Comparison of ENCODE assay signal across 11 mouse cellular contexts in genomic region chr5:140135734-140136625, GRCm38 (mm10).
A peak's percentile ranks its signal among the peaks of the same experiment; 100 is the strongest.
DNase-seq lines count a peak whose midpoint lies in the region; ATAC-seq and TF ChIP-seq lines count a peak whose summit lies in the region.
"Had no signal": no experiment of that assay in that cellular context is flagged by ENCODE, and none has a peak within 500 bp of the region (broad histone marks: within the 10 kb centered on the region; RNA-seq: fewer than 3 reads in every experiment).

No protein-coding gene starts in this region.

- H3K4me2 ChIP-seq in forebrain, postnatal 0 days (ENCODE audit: low read depth): no peak overlapping the region
- H3K4me2 ChIP-seq in neural tube, embryonic 11.5 days (ENCODE audit: low read depth): no peak overlapping the region
- H3K4me2 ChIP-seq: embryonic facial prominence, embryonic 13.5 days had no signal

- H3K27me3 ChIP-seq in forebrain, postnatal 0 days (ENCODE audit: insufficient read depth, low read length): no peaks in the 10 kb centered on the region
- peaks cover 13% of the 10 kb centered on the region; the same call in 1 of the 2 replicates for H3K27me3 ChIP-seq in forebrain, embryonic 10.5 days (ENCODE audit: poor library complexity, severe bottlenecking)
- no peaks in the 10 kb centered on the region for H3K27me3 ChIP-seq in neural tube, embryonic 11.5 days (ENCODE audit: control insufficient read depth, insufficient read depth, low read length)
- H3K27me3 ChIP-seq: embryonic facial prominence, embryonic 13.5 days had no signal

- TF ChIP-seq CTCF in forebrain, postnatal 0 days (IDR thresholded peaks at IDR 0.05; ENCODE audit: low read depth): no peak

- 0 out of 2 replicates have a peak, but pooled peaks have one; percentile 16 for ATAC-seq in forebrain, postnatal 0 days
- ATAC-seq in neural tube, embryonic 11.5 days (ENCODE audit: insufficient read depth, low FRiP score, low TSS enrichment): no peak

- no peak overlapping the region for H3K27ac ChIP-seq in forebrain, postnatal 0 days (ENCODE audit: low read depth, low read length)
- no peak overlapping the region for H3K27ac ChIP-seq in forebrain, embryonic 10.5 days
- 0 out of 2 replicates have a peak overlapping the region, but pooled peaks have one; percentile 14 for H3K27ac ChIP-seq in neural tube, embryonic 11.5 days (ENCODE audit: low read depth, low read length)
- H3K27ac ChIP-seq: embryonic facial prominence, embryonic 13.5 days had no signal

- no peaks in the 10 kb centered on the region for H3K4me1 ChIP-seq in forebrain, postnatal 0 days (ENCODE audit: insufficient read depth)
- H3K4me1 ChIP-seq in forebrain, embryonic 10.5 days: no peaks in the 10 kb centered on the region
- H3K4me1 ChIP-seq in neural tube, embryonic 11.5 days (ENCODE audit: control insufficient read depth, insufficient read depth, low read length): no peaks in the 10 kb centered on the region
- H3K4me1 ChIP-seq: embryonic facial prominence, embryonic 13.5 days had no signal

- DNase-seq in forebrain, postnatal 0 days: peak; percentile 33
- DNase-seq in forebrain, embryonic 10.5 days (ENCODE audit: extremely low spot score, low spot score): no peak
- DNase-seq in neural tube, embryonic 11.5 days (ENCODE audit: low spot score): no peak
- DNase-seq in neural tube, embryonic 10.5 days (ENCODE audit: extremely low spot score, low spot score): no peak
- peak; percentile 41 to 63 for DNase-seq in heart, adult 9 months (ENCODE audit: low spot score in 2 of 2)
- peak; percentile 29 for DNase-seq in telencephalon, adult 2 months (ENCODE audit: low read depth, low spot score)
- DNase-seq in spleen, postnatal 36 days (ENCODE audit: low spot score in 2 of 2): no peak
- no peak for DNase-seq in urinary bladder, adult 2 months (ENCODE audit: low spot score)
- DNase-seq: lung, adult 18-20 months had no signal

- no peaks in the 10 kb centered on the region for H3K36me3 ChIP-seq in forebrain, postnatal 0 days (ENCODE audit: insufficient read depth)
- peaks cover 46% of the 10 kb centered on the region for H3K36me3 ChIP-seq in forebrain, embryonic 10.5 days (replicated peaks)
- H3K36me3 ChIP-seq in neural tube, embryonic 11.5 days (ENCODE audit: control insufficient read depth, insufficient read depth, low read length): no peaks in the 10 kb centered on the region

- H3K9ac ChIP-seq in forebrain, postnatal 0 days: no peak overlapping the region
- no peak overlapping the region for H3K9ac ChIP-seq in neural tube, embryonic 11.5 days (ENCODE audit: low read length)
- H3K9ac ChIP-seq: embryonic facial prominence, embryonic 13.5 days had no signal

- H3K4me3 ChIP-seq in forebrain, postnatal 0 days (ENCODE audit: low read depth, low read length): no peak overlapping the region
- no peak overlapping the region for H3K4me3 ChIP-seq in forebrain, embryonic 10.5 days
- H3K4me3 ChIP-seq in neural tube, embryonic 11.5 days (ENCODE audit: low read depth, low read length): no peak overlapping the region
- H3K4me3 ChIP-seq: embryonic facial prominence, embryonic 13.5 days; myocyte had no signal

- WGBS in forebrain, postnatal 0 days: 73% methylated on average over 8 of the region's 8 CpGs
- WGBS in forebrain, embryonic 10.5 days: 91% methylated on average over 8 of the region's 8 CpGs
- WGBS in neural tube, embryonic 11.5 days: 89% methylated on average over 8 of the region's 8 CpGs

- no peaks in the 10 kb centered on the region for H3K9me3 ChIP-seq in forebrain, postnatal 0 days (ENCODE audit: low read length)
- no peaks in the 10 kb centered on the region for H3K9me3 ChIP-seq in forebrain, embryonic 10.5 days
- no peaks in the 10 kb centered on the region for H3K9me3 ChIP-seq in neural tube, embryonic 11.5 days (ENCODE audit: control insufficient read depth, low read length)
- H3K9me3 ChIP-seq: embryonic facial prominence, embryonic 13.5 days had no signal

Comparison
In these comparisons a context has a peak if more than half of its experiments do, and no peak if none do; other contexts are left out.
1. DNase-seq: peak in forebrain, postnatal 0 days (single experiment), heart, adult 9 months (2 of 2) and telencephalon, adult 2 months (single experiment); none in forebrain, embryonic 10.5 days (single experiment), neural tube, embryonic 11.5 days (single experiment), neural tube, embryonic 10.5 days (single experiment), spleen, postnatal 36 days (0 of 2) and urinary bladder, adult 2 months (single experiment).